Mouse (Mus musculus): ENCODE measurements around the gene Pvr.

Pvr gene

DNA sequence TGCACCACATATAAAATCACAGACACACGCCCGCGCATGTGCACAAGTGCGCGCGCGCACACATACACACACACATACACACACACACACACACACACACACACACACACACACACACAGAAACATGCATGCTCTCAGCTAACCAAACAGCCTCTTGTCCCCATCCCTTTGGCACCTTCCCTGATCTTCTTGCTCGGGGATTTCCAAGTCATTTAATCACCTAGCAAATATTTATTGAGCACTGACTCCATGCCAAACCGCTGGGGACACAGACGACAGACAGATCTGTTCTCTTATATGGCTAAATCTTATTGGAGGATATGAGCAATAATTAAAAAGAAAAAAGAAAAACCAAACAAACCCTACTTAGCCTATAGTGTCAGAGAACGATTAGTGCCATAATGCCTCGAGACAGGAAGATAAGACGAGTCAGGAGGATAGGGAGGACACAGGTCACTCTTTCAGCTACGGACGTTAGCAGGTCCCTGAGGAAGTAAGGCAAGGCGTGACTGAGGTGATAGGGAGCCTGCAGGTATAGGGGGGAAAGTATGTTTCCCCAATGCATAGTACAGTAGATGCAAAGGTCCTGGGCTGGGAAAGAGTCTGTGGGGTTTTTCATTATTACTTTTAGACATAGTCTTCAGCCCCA lies 53.1 kb downstream of the Pvr start:
- DNase-seq = no peak

GRCm38 (mm10) chr7:19866490-19866889 lies 54.5 kb downstream of the Pvr start:
- DNase-seq = no peak

DNA sequence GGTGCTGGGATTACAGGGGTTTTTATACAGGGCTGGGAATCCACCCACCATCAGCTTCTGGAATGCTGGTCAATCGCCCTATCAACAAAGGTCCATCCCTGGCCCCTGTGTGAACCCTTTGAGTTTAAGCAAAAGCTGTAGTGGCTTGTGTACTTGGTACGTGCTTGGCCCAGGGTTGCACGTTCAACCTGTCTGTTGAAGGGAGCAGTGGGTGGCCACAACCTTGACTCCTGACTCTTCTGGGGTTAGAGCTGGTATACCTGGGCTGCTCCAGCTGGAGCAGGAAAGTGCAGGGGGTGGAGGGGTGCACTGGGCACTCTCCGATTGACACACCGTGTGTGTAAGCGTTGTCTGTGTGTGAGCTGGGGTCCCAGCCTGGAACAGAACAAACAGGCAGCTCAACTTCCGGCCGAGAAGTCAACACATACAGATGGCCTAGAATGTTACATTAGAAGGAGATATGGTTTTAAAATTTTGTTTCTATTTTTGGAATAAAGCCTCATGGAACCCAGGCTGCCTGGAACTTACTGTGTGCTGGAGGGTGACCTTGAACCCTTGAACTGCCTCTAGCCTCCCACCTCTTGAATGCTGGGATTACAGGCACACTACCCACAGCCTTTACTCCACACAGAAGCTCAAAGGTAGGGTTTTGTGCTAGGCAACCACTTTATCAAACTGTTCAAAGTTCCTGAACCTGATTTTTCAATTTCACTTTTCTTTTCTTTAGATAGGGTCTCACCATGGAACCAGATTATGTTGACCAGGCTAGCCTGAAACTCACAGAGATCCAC lies 55.5 kb downstream of the Pvr start:
- DNase-seq = no peak

DNA sequence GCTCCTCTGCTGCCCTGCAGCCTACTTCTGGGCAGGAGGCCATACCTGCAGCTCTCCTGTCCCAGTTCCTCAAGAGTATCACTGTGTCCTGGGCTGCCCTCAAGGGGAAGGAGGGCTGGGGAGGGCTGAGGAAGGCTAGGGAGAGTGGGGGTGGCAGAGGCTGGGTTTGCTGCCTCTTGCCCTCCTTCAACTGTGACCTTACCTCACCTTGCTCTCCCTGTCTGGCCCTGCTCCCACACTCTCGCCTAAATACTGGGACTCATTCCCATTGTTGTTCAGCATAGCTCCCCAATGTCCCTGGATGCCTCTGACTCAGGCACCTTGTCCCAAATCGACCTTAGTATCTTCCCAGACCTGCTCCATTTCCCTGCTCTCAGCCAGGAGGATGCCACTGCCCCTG lies 56.7 kb downstream of the Pvr start:
- DNase-seq = no peak

- DNase-seq = no peak
These were observed 59.8 kb downstream of the Pvr start, which contains the start of gene Ceacam16 for GRCm38 (mm10) chr7:19861199-19861598. TSS of gene Ceacam16 (minus strand) at chr7:19861299.

DNA sequence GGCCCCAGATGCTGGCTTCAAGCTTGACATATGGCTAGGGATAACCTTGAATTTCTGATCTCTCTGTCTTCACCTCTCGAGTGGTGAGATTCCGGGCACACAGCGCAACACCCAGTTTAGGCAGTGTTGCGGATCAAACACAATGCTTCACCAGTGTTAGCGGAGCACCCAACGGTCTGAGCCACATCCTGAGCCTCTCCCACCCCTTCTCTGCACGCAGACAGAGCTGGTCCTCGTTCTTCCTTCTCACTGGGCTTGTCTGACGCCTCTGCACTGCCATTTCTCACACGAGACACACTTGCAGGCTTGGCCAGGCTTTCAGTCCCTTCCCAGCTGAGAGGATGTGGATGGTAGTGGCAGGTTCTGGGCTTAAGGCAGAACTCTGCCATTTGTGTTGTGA lies 61.2 kb downstream of the Pvr start:
- no peak for DNase-seq

GRCm38 (mm10) chr7:19856283-19856682 lies 64.7 kb downstream of the Pvr start:
- DNase-seq = no peak

DNA sequence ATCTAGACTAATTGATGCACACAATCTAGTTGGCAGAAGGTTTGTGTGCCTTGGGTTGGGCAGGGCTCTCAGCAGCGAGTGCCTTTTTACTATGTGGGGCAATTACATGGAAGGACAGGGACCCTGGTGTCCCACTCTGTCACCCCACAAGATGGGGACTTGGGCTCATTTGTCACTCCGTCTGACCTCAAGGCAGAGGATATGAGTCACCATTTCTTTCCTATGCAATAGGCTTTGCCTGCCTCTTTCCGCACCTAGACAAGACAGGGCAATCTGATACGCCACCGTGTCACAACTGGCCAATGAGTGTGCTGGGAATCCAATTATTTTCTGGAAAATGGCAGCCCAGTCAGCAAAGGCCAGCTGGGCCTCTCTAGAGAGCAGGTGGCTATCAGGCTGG lies 65.3 kb downstream of the Pvr start:
- no peak for DNase-seq
